In genomic region chr7:29785023-29785422, GRCm38 (mm10) we compare ENCODE assay signal across 10 mouse cellular contexts. TPM values are rescaled to one million over a fixed set of nuclear protein-coding genes. Genes with fewer than 3 reads are reported as not detected.
DNase-seq lines count a peak whose midpoint lies in the region; ATAC-seq and TF ChIP-seq lines count a peak whose summit lies in the region.
"Had no signal": no experiment of that assay in that cellular context is flagged by ENCODE, and none has a peak within 500 bp of the region (broad histone marks: within the 10 kb centered on the region; RNA-seq: fewer than 3 reads in every experiment).

No protein-coding gene starts in this region.

- ATAC-seq in intestine, embryonic 16.5 days: no peak
- no peak for ATAC-seq in neural tube, embryonic 12.5 days (ENCODE audit: low FRiP score, low read depth)
- ATAC-seq in erythroblast, adult 5-6 weeks (replicated peaks; ENCODE audit: low FRiP score, poor library complexity, severe bottlenecking): no peak

- no peak for TF ChIP-seq CTCF in layer of hippocampus, adult 2 months (conservative IDR thresholded peaks at IDR 0.05)
- no peak for TF ChIP-seq CTCF in embryonic fibroblast, embryonic 13.5 days (IDR thresholded peaks at IDR 0.05; ENCODE audit: borderline replicate concordance, insufficient read depth, low read length)

- H3K27ac ChIP-seq in layer of hippocampus, adult 2 months: peak overlapping the region; percentile 91; the same call in 1 of the 2 replicates
- no peak overlapping the region for H3K27ac ChIP-seq in embryonic fibroblast, embryonic 13.5 days (ENCODE audit: insufficient read depth, low read length)
- no peak overlapping the region for H3K27ac ChIP-seq in intestine, embryonic 16.5 days (ENCODE audit: low read length)
- no peak overlapping the region for H3K27ac ChIP-seq in neural tube, embryonic 12.5 days

- H3K9me3 ChIP-seq in intestine, embryonic 16.5 days (ENCODE audit: control insufficient read depth, low read length): no peaks in the 10 kb centered on the region
- H3K9me3 ChIP-seq in neural tube, embryonic 12.5 days: no peaks in the 10 kb centered on the region

- no peak for TF ChIP-seq POLR2A in embryonic fibroblast, embryonic 13.5 days (IDR thresholded peaks at IDR 0.05; ENCODE audit: low read depth, low read length)

- peak overlapping the region; percentile 83 for H3K4me2 ChIP-seq in intestine, embryonic 16.5 days (ENCODE audit: low read depth, low read length)
- peak overlapping the region; percentile 79 for H3K4me2 ChIP-seq in neural tube, embryonic 12.5 days (replicated peaks)

- peaks cover 4% of the 10 kb centered on the region; the same call in 1 of the 2 replicates for H3K36me3 ChIP-seq in intestine, embryonic 16.5 days (ENCODE audit: control insufficient read depth, insufficient read depth, low read length)
- H3K36me3 ChIP-seq in neural tube, embryonic 12.5 days: peaks cover 26% of the 10 kb centered on the region

- no peak for DNase-seq in layer of hippocampus, adult 2 months (ENCODE audit: low spot score in 2 of 2)
- DNase-seq in layer of hippocampus, adult 18-20 months (ENCODE audit: low spot score in 2 of 2): no peak
- DNase-seq in retina, postnatal 1 day: no peak
- DNase-seq in thymus, postnatal 14 days: no peak

- H3K9ac ChIP-seq in intestine, embryonic 16.5 days (ENCODE audit: low read depth, low read length): peak overlapping the region; percentile 61; the same call in 1 of the 2 replicates
- peak overlapping the region; percentile 41; the same call in 1 of the 2 replicates for H3K9ac ChIP-seq in neural tube, embryonic 12.5 days

- WGBS in intestine, embryonic 16.5 days: 48% methylated on average over 8 of the region's 8 CpGs
- WGBS in neural tube, embryonic 12.5 days: 65% methylated on average over 8 of the region's 8 CpGs

- peak overlapping the region; percentile 65 for H3K4me3 ChIP-seq in layer of hippocampus, adult 2 months
- peak overlapping the region; percentile 77; the same call in 1 of the 2 replicates for H3K4me3 ChIP-seq in embryonic fibroblast, embryonic 13.5 days (ENCODE audit: insufficient read depth, low read length)
- peak overlapping the region; percentile 95 for H3K4me3 ChIP-seq in intestine, embryonic 16.5 days (ENCODE audit: low read length)
- H3K4me3 ChIP-seq in neural tube, embryonic 12.5 days: peak overlapping the region; percentile 83

- H3K4me1 ChIP-seq in embryonic fibroblast, embryonic 13.5 days (ENCODE audit: control insufficient read depth, insufficient read depth, low read length): peaks cover 3% of the 10 kb centered on the region; the same call in 1 of the 2 replicates
- peaks cover 5% of the 10 kb centered on the region; the same call in 1 of the 2 replicates for H3K4me1 ChIP-seq in intestine, embryonic 16.5 days (ENCODE audit: control insufficient read depth, insufficient read depth, low read length)
- H3K4me1 ChIP-seq in neural tube, embryonic 12.5 days: peaks cover 6% of the 10 kb centered on the region

- H3K27me3 ChIP-seq in intestine, embryonic 16.5 days (replicated peaks; ENCODE audit: control insufficient read depth, insufficient read depth, low read length): no peaks in the 10 kb centered on the region
- H3K27me3 ChIP-seq in neural tube, embryonic 12.5 days (replicated peaks): no peaks in the 10 kb centered on the region

RNA-seq across cellular contexts. Expression of gene Zfp30, which starts 1.2 kb away (rescaled TPM):
- 10 to 100 TPM in 1 of 2 experiments, 1 to 10 TPM in 1; 9.5 to 10.1 TPM for total RNA-seq in layer of hippocampus, adult 2 months (2021)
- total RNA-seq in layer of hippocampus, adult 18-20 months (2021): 10 to 100 TPM; 10.3 to 10.6 TPM
- 3.7 and 4.4 TPM in 2 replicates for polyA plus RNA-seq in embryonic fibroblast, embryonic 13.5 days (2011; ENCODE audit: insufficient read length, low read depth, missing spikeins)
- 2.8 and 3.7 TPM in 2 replicates for polyA plus RNA-seq in intestine, embryonic 16.5 days (2015; fragmentation: Nextera tagmentation; extraction: Ambion mirVana)
- polyA plus RNA-seq in neural tube, embryonic 12.5 days (2016; fragmentation: Nextera tagmentation; extraction: Ambion mirVana): 9.7 and 10.4 TPM in 2 replicates
- total RNA-seq in erythroblast, adult 5-6 weeks (2015; ENCODE audit: low replicate concordance): not detected in 2 replicates
- total RNA-seq in erythroblast, adult 5-6 weeks (2017; ENCODE audit: low replicate concordance): not detected in 2 replicates

RNA-seq across cellular contexts. Expression of gene Zfp84, which starts 16.7 kb away (rescaled TPM):
- 10 to 100 TPM; 17.6 to 20.1 TPM for total RNA-seq in layer of hippocampus, adult 2 months (2021)
- total RNA-seq in layer of hippocampus, adult 18-20 months (2021): 10 to 100 TPM; 20.4 TPM
- polyA plus RNA-seq in embryonic fibroblast, embryonic 13.5 days (2011; ENCODE audit: insufficient read length, low read depth, missing spikeins): 10.3 and 13.3 TPM in 2 replicates
- polyA plus RNA-seq in intestine, embryonic 16.5 days (2015; fragmentation: Nextera tagmentation; extraction: Ambion mirVana): 8.0 and 8.1 TPM in 2 replicates
- polyA plus RNA-seq in neural tube, embryonic 12.5 days (2016; fragmentation: Nextera tagmentation; extraction: Ambion mirVana): 15.4 and 15.5 TPM in 2 replicates
- total RNA-seq in erythroblast, adult 5-6 weeks (2015; ENCODE audit: low replicate concordance): 1.7 and 3.8 TPM in 2 replicates
- total RNA-seq in erythroblast, adult 5-6 weeks (2017; ENCODE audit: low replicate concordance): 3.2 and 3.6 TPM in 2 replicates

RNA-seq across cellular contexts. Expression of gene Zfp790, which starts 30.9 kb away (rescaled TPM):
- total RNA-seq in layer of hippocampus, adult 2 months (2021): 10 to 100 TPM; 19.1 to 21.5 TPM
- total RNA-seq in layer of hippocampus, adult 18-20 months (2021): 10 to 100 TPM; 21.1 to 23.7 TPM
- polyA plus RNA-seq in embryonic fibroblast, embryonic 13.5 days (2011; ENCODE audit: insufficient read length, low read depth, missing spikeins): 12.0 and 14.3 TPM in 2 replicates
- 10.0 and 11.1 TPM in 2 replicates for polyA plus RNA-seq in intestine, embryonic 16.5 days (2015; fragmentation: Nextera tagmentation; extraction: Ambion mirVana)
- polyA plus RNA-seq in neural tube, embryonic 12.5 days (2016; fragmentation: Nextera tagmentation; extraction: Ambion mirVana): 26.5 and 27.7 TPM in 2 replicates
- total RNA-seq in erythroblast, adult 5-6 weeks (2015; ENCODE audit: low replicate concordance): 0.42 and 0.77 TPM in 2 replicates
- 2.6 and 4.5 TPM in 2 replicates for total RNA-seq in erythroblast, adult 5-6 weeks (2017; ENCODE audit: low replicate concordance)

RNA-seq across cellular contexts. Expression of gene Catsperg2, which starts 58.2 kb away (rescaled TPM):
- total RNA-seq in layer of hippocampus, adult 2 months (2021): under 1 TPM in 1 of 2 experiments, not detected in 1; 0.20 TPM
- under 1 TPM in 1 of 2 experiments, not detected in 1; 0.15 TPM for total RNA-seq in layer of hippocampus, adult 18-20 months (2021)
- polyA plus RNA-seq in embryonic fibroblast, embryonic 13.5 days (2011; ENCODE audit: insufficient read length, low read depth, missing spikeins): not detected in 2 replicates
- not detected in 2 replicates for polyA plus RNA-seq in intestine, embryonic 16.5 days (2015; fragmentation: Nextera tagmentation; extraction: Ambion mirVana)
- 0.14 and 0.23 TPM in 2 replicates for polyA plus RNA-seq in neural tube, embryonic 12.5 days (2016; fragmentation: Nextera tagmentation; extraction: Ambion mirVana)
- not detected in 2 replicates for total RNA-seq in erythroblast, adult 5-6 weeks (2015; ENCODE audit: low replicate concordance)
- not detected in 2 replicates for total RNA-seq in erythroblast, adult 5-6 weeks (2017; ENCODE audit: low replicate concordance)
- total RNA-seq: left cerebral cortex, postnatal 14 days had no signal
- polyA plus RNA-seq: erythroblast, embryonic 14.5 days had no signal

Comparison
In these comparisons a context has a peak if more than half of its experiments do, and no peak if none do; other contexts are left out.
1. RNA of gene Zfp30, which starts 1.2 kb away (total RNA-seq): 10.3 to 10.6 TPM in layer of hippocampus, adult 18-20 months and 9.5 to 10.1 TPM in layer of hippocampus, adult 2 months; not detected in erythroblast, adult 5-6 weeks; every median in the first group is over 10 times any median in the second.
2. Peak in every context shown above with its lines, with median percentiles within 50 percentile points of each other: H3K4me3 ChIP-seq.